Mouse (Mus musculus) intestine, postnatal 0 days (tissue): ENCODE measurements around the gene Fam126a. TPM values are rescaled to one million over a fixed set of nuclear protein-coding genes. Genes with fewer than 3 reads are reported as not detected.

ENCODE experiments used
- ATAC-seq: fragments of 200-750 bp; cut with Nextera tagmentation; 2 replicates; pipeline ENCODE4 v1.8.0; 2017; ENCODE audit warnings: mild to moderate bottlenecking, moderate TSS enrichment, moderate library complexity
- H3K27ac ChIP-seq: fragments of 300-500 bp; sonication (generic); 2 replicates; pipeline ENCODE4 v1.5.1; 2014; ENCODE audit warnings: mild to moderate bottlenecking, low read depth, low read length, moderate library complexity
- H3K27me3 ChIP-seq: fragments of 300-500 bp; sonication (generic); replicated peaks from 2 replicates; pipeline ENCODE4 v1.6.1; 2014; ENCODE audit warnings: low read length, mixed read lengths; ENCODE audit not compliant: control insufficient read depth, insufficient read depth
- H3K36me3 ChIP-seq: fragments of 300-500 bp; sonication (generic); 2 replicates; pipeline ENCODE4 v1.6.1; 2014; ENCODE audit warnings: mild to moderate bottlenecking, moderate library complexity; ENCODE audit not compliant: control insufficient read depth, insufficient read depth
- H3K4me1 ChIP-seq: fragments of 300-500 bp; sonication (generic); replicated peaks from 2 replicates; pipeline ENCODE4 v1.6.1; 2014; ENCODE audit warnings: antibody characterized with exemption, low read length, mixed read lengths; ENCODE audit not compliant: control insufficient read depth, insufficient read depth
- H3K4me2 ChIP-seq: fragments of 300-500 bp; sonication (generic); replicated peaks from 2 replicates; pipeline ENCODE4 v1.6.1; 2014; ENCODE audit warnings: low read depth, mild to moderate bottlenecking, moderate library complexity
- H3K4me3 ChIP-seq: fragments of 300-500 bp; sonication (generic); 2 replicates; pipeline ENCODE4 v1.5.1; 2014; ENCODE audit warnings: low read depth, low read length
- H3K9ac ChIP-seq: fragments of 300-500 bp; sonication (generic); 2 replicates; pipeline ENCODE4 v1.6.1; 2014; ENCODE audit warnings: mild to moderate bottlenecking, low read depth, low read length
- H3K9me3 ChIP-seq: fragments of 300-500 bp; sonication (generic); 2 replicates; pipeline ENCODE4 v1.6.1; 2016; ENCODE audit warnings: mixed run types; ENCODE audit not compliant: control insufficient read depth
- CTCF ChIP-seq: sonication (generic); IDR thresholded peaks from 2 replicates; pipeline ENCODE4 v1.5.1; 2016; ENCODE audit warnings: low read depth, mild to moderate bottlenecking, control low read depth, antibody characterized with exemption, moderate library complexity
- WGBS: fragments of 180-500 bp; shearing (Covaris S2); extraction: QIAGEN DNeasy Blood & Tissue Kit; methylation state at CpG from one replicate; pipeline ENCODE4 v1.1.7; 2014; 5-methylcytosine and 5-hydroxymethylcytosine counted together
- polyA plus RNA-seq: library from polyadenylated mRNA; unstranded; fragments of >200 nt; fragmentation: Nextera tagmentation; extraction: Ambion mirVana; gene quantifications from 2 replicates; pipeline ENCODE4 v1.2.1, GENCODE M21; 2015

Fam126a gene
- polyA plus RNA-seq, 1 experiment from 2014 or later = 5.0 TPM

DNA sequence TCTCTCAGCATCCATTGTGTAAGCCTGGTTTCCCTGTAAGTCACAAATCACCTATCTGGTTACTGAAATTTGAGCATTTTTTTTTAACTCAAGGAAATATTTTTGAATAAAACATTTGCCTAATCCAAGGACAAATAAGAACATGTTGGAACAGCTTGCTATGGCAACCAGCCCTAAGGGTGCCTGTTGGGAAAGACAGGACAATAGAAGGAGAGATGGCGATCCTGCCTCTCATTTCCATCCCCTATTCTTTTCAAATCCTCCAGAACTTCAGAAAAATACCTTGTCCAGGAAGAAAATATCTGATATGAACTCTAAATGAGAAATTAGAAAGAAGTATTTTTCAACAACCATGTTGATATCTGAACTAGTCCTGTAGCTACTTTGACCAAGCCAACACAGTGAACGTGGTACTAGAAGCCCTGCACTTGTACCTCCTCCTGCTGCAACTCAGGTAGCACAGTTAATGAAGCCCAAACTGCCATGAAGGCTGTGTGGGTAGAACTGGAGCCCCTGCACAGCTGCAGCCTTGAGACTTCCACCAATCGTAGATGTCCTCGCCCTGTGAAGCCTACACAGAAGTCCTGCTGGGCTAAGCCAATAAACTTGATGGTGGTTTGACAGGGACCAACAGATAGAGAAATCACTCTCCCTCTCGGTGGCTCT lies 17.0 kb downstream of the Fam126a start:
- Histone ChIP-seq H3K4me2 (no peak overlapping the region), H3K4me1 (no peaks in the 10 kb centered on the region; the same call in 1 of the 2 replicates), H3K4me3 (no peak overlapping the region), H3K9me3 (no peaks in the 10 kb centered on the region), H3K36me3 (no peaks in the 10 kb centered on the region), H3K27ac (no peak overlapping the region), H3K27me3 (no peaks in the 10 kb centered on the region), H3K9ac (no peak overlapping the region)
- TF ChIP-seq CTCF = no peak
- 78% methylated on average over 5 of the region's 5 CpGs for WGBS
- ATAC-seq = no peak

GRCm38 (mm10) chr5:23999083-23999671 lies 31.3 kb downstream of the Fam126a start:
- Histone ChIP-seq H3K4me1 (no peaks in the 10 kb centered on the region), H3K27ac (no peak overlapping the region), H3K9me3 (no peaks in the 10 kb centered on the region), H3K4me3 (no peak overlapping the region), H3K36me3 (no peaks in the 10 kb centered on the region), H3K4me2 (no peak overlapping the region), H3K9ac (no peak overlapping the region), H3K27me3 (no peaks in the 10 kb centered on the region)
- 42% methylated on average over 1 of the region's 1 CpGs for WGBS
- no peak for ATAC-seq
- no peak for TF ChIP-seq CTCF

GRCm38 (mm10) chr5:23995951-23996350 lies 34.5 kb downstream of the Fam126a start:
- Histone ChIP-seq H3K4me2 (no peak overlapping the region), H3K27me3 (no peaks in the 10 kb centered on the region), H3K4me1 (no peaks in the 10 kb centered on the region), H3K9ac (no peak overlapping the region), H3K4me3 (no peak overlapping the region), H3K27ac (no peak overlapping the region), H3K9me3 (no peaks in the 10 kb centered on the region), H3K36me3 (no peaks in the 10 kb centered on the region)
- TF ChIP-seq CTCF = no peak
- WGBS = 57% methylated on average over 5 of the region's 5 CpGs
- ATAC-seq = no peak

DNA sequence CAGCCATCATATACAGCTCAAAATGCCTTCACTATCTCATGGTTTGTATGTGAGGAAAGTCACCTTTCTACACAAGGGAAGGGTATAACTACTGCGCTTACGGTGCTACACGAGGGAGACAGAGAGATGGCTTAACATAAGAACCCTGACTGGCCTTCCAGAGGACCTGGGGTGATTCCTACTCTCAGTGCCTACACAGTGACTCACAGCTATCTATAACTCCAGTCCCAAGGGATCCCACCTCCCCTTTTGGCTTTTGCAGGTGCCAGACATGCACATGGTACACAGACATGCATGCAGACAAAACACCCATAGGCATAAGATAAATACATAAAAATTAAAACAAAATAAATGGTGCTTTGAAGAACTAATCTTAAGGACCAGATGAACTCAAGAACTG lies 35.6 kb downstream of the Fam126a start:
- Histone ChIP-seq H3K4me2 (no peak overlapping the region), H3K27ac (no peak overlapping the region), H3K9ac (no peak overlapping the region), H3K27me3 (no peaks in the 10 kb centered on the region), H3K36me3 (no peaks in the 10 kb centered on the region), H3K4me3 (no peak overlapping the region), H3K4me1 (no peaks in the 10 kb centered on the region), H3K9me3 (no peaks in the 10 kb centered on the region)
- no peak for TF ChIP-seq CTCF
- no peak for ATAC-seq
- WGBS = 89% methylated on average over 3 of the region's 3 CpGs

- Histone ChIP-seq H3K27me3 (no peaks in the 10 kb centered on the region), H3K36me3 (no peaks in the 10 kb centered on the region), H3K4me2 (no peak overlapping the region), H3K4me1 (no peaks in the 10 kb centered on the region), H3K4me3 (no peak overlapping the region), H3K27ac (no peak overlapping the region), H3K9ac (no peak overlapping the region), H3K9me3 (no peaks in the 10 kb centered on the region)
- WGBS = 79% methylated on average over 2 of the region's 2 CpGs
- no peak for ATAC-seq
- no peak for TF ChIP-seq CTCF
These were observed 36.3 kb downstream of the Fam126a start for GRCm38 (mm10) chr5:23994231-23994630.

GRCm38 (mm10) chr5:23993553-23993894 lies 37.0 kb downstream of the Fam126a start:
- H3K9ac ChIP-seq = no peak overlapping the region
- H3K4me2 ChIP-seq = no peak overlapping the region
- no peak for ATAC-seq
- WGBS = 56% methylated on average over 2 of the region's 2 CpGs
- no peak overlapping the region for H3K4me3 ChIP-seq
- no peak overlapping the region for H3K27ac ChIP-seq
- H3K36me3 ChIP-seq = no peaks in the 10 kb centered on the region
- no peaks in the 10 kb centered on the region for H3K9me3 ChIP-seq
- no peaks in the 10 kb centered on the region for H3K4me1 ChIP-seq
- no peak for TF ChIP-seq CTCF
- no peaks in the 10 kb centered on the region for H3K27me3 ChIP-seq
